Mouse (Mus musculus) liver, embryonic 11.5 days (tissue): ENCODE results near the gene Drosha. TPM values are rescaled to one million over a fixed set of nuclear protein-coding genes. Genes with fewer than 3 reads are reported as not detected.

ENCODE experiments used
- ATAC-seq: fragments of 200-750 bp; cut with Nextera tagmentation; replicated peaks from 2 replicates; pipeline ENCODE4 v1.8.0; 2017; ENCODE audit warnings: moderate number of reproducible peaks, mild to moderate bottlenecking, moderate TSS enrichment, moderate library complexity; ENCODE audit not compliant: low FRiP score
- DNase-seq: peaks from one replicate; pipeline ENCODE4 v3.0.0-alpha.2; 2017; ENCODE audit warnings: low spot score
- H3K27ac ChIP-seq: fragments of 300-500 bp; sonication (generic); 2 replicates; pipeline ENCODE4 v1.5.1; 2014; ENCODE audit warnings: mild to moderate bottlenecking, low read depth, low read length, control low read depth
- H3K27me3 ChIP-seq: fragments of 300-500 bp; sonication (generic); replicated peaks from 2 replicates; pipeline ENCODE4 v1.6.1; 2014; ENCODE audit warnings: low read length, mixed read lengths; ENCODE audit not compliant: control insufficient read depth, insufficient read depth
- H3K36me3 ChIP-seq: fragments of 300-500 bp; sonication (generic); 2 replicates; pipeline ENCODE4 v1.6.1; 2014; ENCODE audit warnings: mild to moderate bottlenecking, low read length, moderate library complexity, mixed read lengths; ENCODE audit not compliant: control insufficient read depth, insufficient read depth
- H3K4me1 ChIP-seq: fragments of 300-500 bp; sonication (generic); replicated peaks from 2 replicates; pipeline ENCODE4 v1.6.1; 2014; ENCODE audit warnings: low read length, mixed read lengths; ENCODE audit not compliant: control insufficient read depth, insufficient read depth
- H3K4me2 ChIP-seq: fragments of 300-500 bp; sonication (generic); 2 replicates; pipeline ENCODE4 v1.6.1; 2014; ENCODE audit warnings: mild to moderate bottlenecking, control low read depth, moderate library complexity
- H3K4me3 ChIP-seq: fragments of 300-500 bp; sonication (generic); 2 replicates; pipeline ENCODE4 v1.5.1; 2014; ENCODE audit warnings: low read depth, low read length, control low read depth
- H3K9ac ChIP-seq: fragments of 300-500 bp; sonication (generic); 2 replicates; pipeline ENCODE4 v1.6.1; 2014; ENCODE audit warnings: low read depth, low read length, control low read depth
- H3K9me3 ChIP-seq: fragments of 300-500 bp; sonication (generic); 2 replicates; pipeline ENCODE4 v1.6.1; 2016; ENCODE audit warnings: low read length, inconsistent platforms, mixed read lengths; ENCODE audit not compliant: control insufficient read depth
- WGBS: fragments of 180-500 bp; shearing (Covaris S2); extraction: QIAGEN DNeasy Blood & Tissue Kit; methylation state at CpG from one replicate; pipeline ENCODE4 v1.1.7; 2014; 5-methylcytosine and 5-hydroxymethylcytosine counted together
- polyA plus RNA-seq: library from polyadenylated mRNA; unstranded; fragments of >200 nt; fragmentation: Nextera tagmentation; extraction: Ambion mirVana; gene quantifications from 2 replicates; pipeline ENCODE4 v1.2.1, GENCODE M21; 2014

Drosha gene
- polyA plus RNA-seq = 50.4 and 52.2 TPM in 2 replicates

DNA sequence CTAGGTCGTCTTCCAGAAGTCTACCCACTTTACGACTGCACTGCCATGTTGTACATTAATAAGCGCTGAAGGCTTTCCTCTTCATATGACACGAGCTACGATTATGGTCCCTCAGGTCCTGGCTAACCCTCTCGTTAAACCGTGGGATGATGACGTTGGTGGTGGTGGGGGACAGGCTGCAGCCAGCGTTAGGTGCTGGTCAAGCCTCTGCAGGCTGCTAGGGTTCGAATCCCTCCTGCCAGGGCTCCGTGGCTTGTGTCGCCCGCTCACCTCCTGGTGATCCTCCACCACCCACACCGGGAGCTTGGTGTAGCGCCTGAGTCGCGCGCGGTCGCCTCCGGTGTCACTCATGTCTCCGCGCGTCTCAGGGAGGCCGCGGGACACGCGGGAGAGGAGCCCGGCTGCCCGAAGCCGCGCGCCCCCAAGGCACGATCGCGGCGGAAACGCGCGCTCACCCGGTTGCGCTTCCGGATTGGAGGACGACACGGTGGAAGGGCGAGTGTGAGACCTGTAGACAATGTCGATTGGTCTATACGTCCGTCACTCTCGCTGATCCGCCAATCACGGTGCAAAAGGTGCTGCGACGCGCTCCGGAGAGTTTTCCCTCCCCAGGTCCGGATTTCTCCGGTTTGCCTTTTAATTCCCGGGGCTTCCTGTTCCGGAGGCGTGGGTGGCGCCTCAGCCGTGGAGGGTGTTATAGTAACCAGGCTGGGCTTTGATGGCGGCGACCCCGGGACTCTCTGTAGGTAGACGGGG lies at the start of gene Drosha, which contains the start of gene 6030458C11Rik:
Gene Drosha (plus strand): TSS at position 619 of the 756 bp plus-strand sequence.
Gene 6030458C11Rik (minus strand): TSS at position 453 of the 756 bp plus-strand sequence.
- peak within 1 kb of the TSS; percentile 82 for H3K4me3 ChIP-seq

DNA sequence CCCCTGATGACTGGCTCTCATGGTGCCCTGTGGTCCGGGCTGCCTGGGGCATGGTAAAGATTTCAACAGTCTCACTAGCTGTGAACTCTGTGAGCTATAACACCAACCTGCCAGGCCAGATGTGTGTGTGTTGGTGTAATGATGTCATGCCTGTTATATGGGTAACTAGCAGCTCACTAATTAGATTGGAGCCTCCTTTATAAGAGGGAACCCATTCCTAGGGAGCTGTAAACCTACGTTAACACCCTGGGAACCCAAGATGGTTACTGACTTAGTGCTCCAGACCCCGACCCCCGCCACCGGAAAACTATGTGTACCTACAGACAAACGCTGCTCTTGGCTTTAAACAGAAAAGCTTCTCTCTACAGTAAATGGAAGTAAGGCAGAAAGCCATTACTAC lies 43.3 kb upstream of the Drosha start:
- Histone ChIP-seq H3K9me3 (no peaks in the 10 kb centered on the region), H3K4me1 (no peaks in the 10 kb centered on the region), H3K36me3 (no peaks in the 10 kb centered on the region), H3K4me3 (no peak overlapping the region), H3K9ac (no peak overlapping the region), H3K27ac (no peak overlapping the region), H3K4me2 (no peak overlapping the region), H3K27me3 (no peaks in the 10 kb centered on the region)
- no peak for ATAC-seq
- DNase-seq = no peak
- WGBS = 76% methylated on average over 6 of the region's 6 CpGs

More for the DNA sequence above, at the start of gene Drosha, which contains the start of gene 6030458C11Rik:
- peak within 1 kb of the TSS; percentile 79 for H3K4me2 ChIP-seq
- under 1% methylated on average over 67 of the region's 67 CpGs for WGBS
- DNase-seq = peak; percentile 89
- peak within 1 kb of the TSS; percentile 91 for H3K27ac ChIP-seq
- no peaks in the 10 kb centered on the region for H3K27me3 ChIP-seq
- no peaks in the 10 kb centered on the region for H3K9me3 ChIP-seq
- H3K4me1 ChIP-seq = peaks cover 12% of the 10 kb centered on the region
- peak within 1 kb of the TSS; percentile 92 for H3K9ac ChIP-seq
- peaks cover 18% of the 10 kb centered on the region for H3K36me3 ChIP-seq
- peak; percentile 97 for ATAC-seq

DNA sequence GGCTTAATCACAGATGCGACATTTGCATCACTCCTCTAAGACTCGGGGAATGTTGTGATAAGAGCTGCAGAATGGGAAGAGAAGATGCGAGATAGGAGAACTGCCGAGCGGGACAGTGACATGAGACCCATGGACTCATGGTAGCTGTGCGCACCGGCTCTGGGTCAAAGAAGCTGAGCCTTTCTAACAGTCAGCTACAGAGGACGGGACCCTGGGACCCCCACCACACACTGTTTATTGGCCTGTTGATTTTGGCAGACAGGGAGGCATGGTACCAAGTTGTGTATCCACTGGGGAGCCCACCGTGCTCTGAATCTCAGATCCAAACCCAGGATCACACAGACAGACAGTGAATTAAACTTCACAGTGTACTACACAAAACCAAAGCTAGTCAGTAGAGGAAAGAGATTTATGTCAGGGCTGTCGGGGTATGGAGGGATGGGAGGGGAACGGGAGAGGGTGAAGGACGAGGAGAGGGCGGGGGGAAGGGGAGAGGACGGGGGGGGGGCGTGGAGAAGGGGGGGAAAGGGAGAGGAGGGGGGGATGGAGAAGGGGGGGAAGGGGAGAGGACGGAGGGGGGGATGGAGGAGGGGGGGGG lies 42.8 kb upstream of the Drosha start:
- H3K4me1 ChIP-seq = no peaks in the 10 kb centered on the region
- ATAC-seq (no peak), DNase-seq (no peak)
- WGBS = 55% methylated on average over 13 of the region's 16 CpGs
- no peak overlapping the region for H3K9ac ChIP-seq
- H3K36me3 ChIP-seq = no peaks in the 10 kb centered on the region
- H3K9me3 ChIP-seq = no peaks in the 10 kb centered on the region
- H3K4me2 ChIP-seq = no peak overlapping the region
- no peaks in the 10 kb centered on the region for H3K27me3 ChIP-seq
- no peak overlapping the region for H3K4me3 ChIP-seq
- H3K27ac ChIP-seq = no peak overlapping the region

DNA sequence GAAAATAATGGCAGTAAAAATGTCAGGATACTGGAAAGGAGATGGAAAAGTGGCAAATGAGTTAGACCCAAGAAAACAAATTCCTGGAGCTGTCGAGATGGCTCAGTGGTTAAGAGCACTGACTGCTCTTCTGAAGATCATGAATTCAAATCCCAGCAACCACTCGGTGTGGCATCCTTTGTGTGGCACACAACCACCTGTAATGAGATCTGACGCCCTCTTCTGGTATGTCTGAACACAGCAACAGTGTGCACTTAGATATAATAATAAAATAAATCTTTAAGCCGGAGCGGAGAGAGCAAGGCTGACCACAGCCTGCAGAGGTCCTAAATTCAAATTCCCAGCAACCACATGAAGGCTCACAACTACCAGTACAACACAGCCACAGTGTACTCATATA lies 36.1 kb upstream of the Drosha start:
- ATAC-seq (no peak), DNase-seq (no peak)
- no peak overlapping the region for H3K4me3 ChIP-seq
- WGBS = 70% methylated on average over 5 of the region's 5 CpGs
- no peaks in the 10 kb centered on the region for H3K36me3 ChIP-seq
- no peaks in the 10 kb centered on the region for H3K4me1 ChIP-seq
- no peak overlapping the region for H3K4me2 ChIP-seq
- no peaks in the 10 kb centered on the region for H3K27me3 ChIP-seq
- no peaks in the 10 kb centered on the region for H3K9me3 ChIP-seq
- H3K27ac ChIP-seq = no peak overlapping the region
- H3K9ac ChIP-seq = no peak overlapping the region

DNA sequence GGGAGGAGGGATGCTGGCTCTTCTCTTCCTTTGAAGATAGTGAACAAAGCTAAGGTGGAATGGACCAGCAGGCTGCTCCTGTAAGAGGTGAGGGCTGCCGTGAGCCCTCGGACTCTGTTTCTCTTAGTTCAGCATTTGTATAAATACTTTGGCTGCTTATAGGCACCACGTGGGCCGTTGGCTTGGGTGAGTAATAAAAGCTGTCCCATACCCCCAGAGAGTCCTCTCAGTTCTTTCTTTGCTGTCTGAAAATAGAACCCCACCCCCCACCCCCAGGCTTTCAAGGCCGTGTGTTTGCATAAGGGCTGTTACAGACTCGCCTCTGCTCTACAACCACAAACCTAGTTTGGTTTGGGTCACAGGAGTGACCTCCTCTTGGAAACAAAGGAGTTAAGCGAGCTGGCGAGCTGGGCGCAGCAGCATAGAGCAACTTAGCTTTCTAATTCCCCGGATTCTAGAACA lies 35.2 kb upstream of the Drosha start:
- H3K27me3 ChIP-seq = no peaks in the 10 kb centered on the region
- ATAC-seq (no peak; the same call in 1 of the 2 replicates), DNase-seq (no peak)
- no peak overlapping the region for H3K27ac ChIP-seq
- H3K9me3 ChIP-seq = no peaks in the 10 kb centered on the region
- no peaks in the 10 kb centered on the region for H3K4me1 ChIP-seq
- H3K4me2 ChIP-seq = no peak overlapping the region
- no peak overlapping the region for H3K4me3 ChIP-seq
- H3K9ac ChIP-seq = no peak overlapping the region
- H3K36me3 ChIP-seq = no peaks in the 10 kb centered on the region
- 51% methylated on average over 10 of the region's 10 CpGs for WGBS

DNA sequence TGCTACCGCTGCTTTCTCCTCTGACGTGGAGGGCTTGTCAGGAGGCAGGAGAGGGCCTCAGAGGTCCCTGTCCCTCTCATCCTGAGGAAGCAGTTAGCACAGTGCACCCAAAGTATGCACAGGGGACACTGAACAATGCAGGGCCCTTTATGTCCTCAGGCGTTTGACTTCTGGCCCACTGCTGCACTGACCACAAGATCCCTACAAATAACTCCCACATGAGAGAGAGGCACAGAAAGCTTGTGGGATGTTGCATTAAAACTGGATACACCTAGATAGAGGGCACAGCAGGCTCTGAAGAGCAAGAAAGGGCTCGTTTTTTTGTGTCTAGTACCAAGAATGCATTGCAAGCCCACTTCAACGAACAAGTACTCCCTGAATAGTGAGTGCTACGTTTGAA lies 30.3 kb upstream of the Drosha start:
- no peak overlapping the region for H3K4me3 ChIP-seq
- no peaks in the 10 kb centered on the region for H3K36me3 ChIP-seq
- H3K9ac ChIP-seq = no peak overlapping the region
- H3K9me3 ChIP-seq = no peaks in the 10 kb centered on the region
- DNase-seq (no peak), ATAC-seq (no peak)
- 77% methylated on average over 6 of the region's 6 CpGs for WGBS
- no peak overlapping the region for H3K27ac ChIP-seq
- H3K27me3 ChIP-seq = no peaks in the 10 kb centered on the region
- no peaks in the 10 kb centered on the region for H3K4me1 ChIP-seq
- H3K4me2 ChIP-seq = no peak overlapping the region

DNA sequence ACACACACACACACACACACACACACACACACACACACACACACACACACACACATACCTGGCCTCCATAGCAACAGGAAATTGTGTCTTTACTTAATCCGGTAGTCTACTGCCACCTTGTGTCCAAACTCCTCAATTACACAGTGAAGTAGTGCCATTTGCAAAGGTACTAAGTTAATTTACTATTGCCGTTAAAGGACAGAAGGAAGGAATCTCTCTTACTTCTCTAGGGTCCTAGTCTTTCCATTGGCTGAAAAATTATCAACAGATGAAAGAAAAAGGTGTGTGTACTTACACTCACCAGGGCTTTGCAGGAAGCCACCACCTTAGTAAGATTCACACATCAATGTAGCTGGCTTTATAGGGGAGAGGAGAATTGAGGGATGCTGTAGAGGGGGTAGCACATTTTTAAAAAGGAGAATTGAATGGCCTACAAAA lies 29.1 kb upstream of the Drosha start:
- H3K4me1 ChIP-seq = no peaks in the 10 kb centered on the region
- H3K4me3 ChIP-seq = no peak overlapping the region
- no peak overlapping the region for H3K4me2 ChIP-seq
- H3K36me3 ChIP-seq = no peaks in the 10 kb centered on the region
- no peaks in the 10 kb centered on the region for H3K9me3 ChIP-seq
- no peak for ATAC-seq
- DNase-seq = no peak
- no peaks in the 10 kb centered on the region for H3K27me3 ChIP-seq
- 4% methylated on average over 2 of the region's 2 CpGs for WGBS
- no peak overlapping the region for H3K9ac ChIP-seq
- H3K27ac ChIP-seq = no peak overlapping the region

DNA sequence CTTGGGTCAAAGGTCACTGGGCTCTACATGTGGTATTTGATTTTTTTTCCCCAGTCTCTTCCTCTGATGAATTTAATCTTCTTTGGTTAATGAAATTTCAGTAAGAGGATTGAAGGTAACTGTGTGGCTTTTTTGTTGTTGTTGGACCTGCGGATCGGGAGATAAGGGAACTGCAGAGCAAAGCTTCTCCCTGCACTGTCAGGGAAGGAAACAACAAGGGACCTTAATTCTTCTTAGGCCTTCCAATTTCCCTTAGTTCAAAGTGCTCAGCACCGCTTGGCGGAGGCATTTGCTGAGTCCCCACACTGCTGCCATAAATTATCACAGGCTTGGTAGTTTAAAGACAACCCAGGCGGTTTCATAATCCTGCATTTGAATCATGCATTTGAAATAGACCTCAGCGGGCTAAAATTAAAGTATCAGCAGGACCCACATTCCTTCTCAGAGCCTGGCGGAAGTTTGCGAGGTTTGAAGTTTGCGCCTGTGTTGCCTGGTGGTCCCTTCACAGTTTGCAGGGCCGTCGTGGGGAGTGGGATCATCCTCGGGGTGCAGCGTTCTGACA lies 28.6 kb upstream of the Drosha start:
- ATAC-seq = no peak
- no peak overlapping the region for H3K4me3 ChIP-seq
- no peaks in the 10 kb centered on the region for H3K4me1 ChIP-seq
- H3K36me3 ChIP-seq = no peaks in the 10 kb centered on the region
- H3K9me3 ChIP-seq = no peaks in the 10 kb centered on the region
- no peak for DNase-seq
- no peak overlapping the region for H3K27ac ChIP-seq
- no peak overlapping the region for H3K4me2 ChIP-seq
- WGBS = 54% methylated on average over 13 of the region's 13 CpGs
- no peaks in the 10 kb centered on the region for H3K27me3 ChIP-seq
- no peak overlapping the region for H3K9ac ChIP-seq
